Mouse (Mus musculus): ENCODE measurements around the gene Dbx1.

Dbx1 gene

DNA sequence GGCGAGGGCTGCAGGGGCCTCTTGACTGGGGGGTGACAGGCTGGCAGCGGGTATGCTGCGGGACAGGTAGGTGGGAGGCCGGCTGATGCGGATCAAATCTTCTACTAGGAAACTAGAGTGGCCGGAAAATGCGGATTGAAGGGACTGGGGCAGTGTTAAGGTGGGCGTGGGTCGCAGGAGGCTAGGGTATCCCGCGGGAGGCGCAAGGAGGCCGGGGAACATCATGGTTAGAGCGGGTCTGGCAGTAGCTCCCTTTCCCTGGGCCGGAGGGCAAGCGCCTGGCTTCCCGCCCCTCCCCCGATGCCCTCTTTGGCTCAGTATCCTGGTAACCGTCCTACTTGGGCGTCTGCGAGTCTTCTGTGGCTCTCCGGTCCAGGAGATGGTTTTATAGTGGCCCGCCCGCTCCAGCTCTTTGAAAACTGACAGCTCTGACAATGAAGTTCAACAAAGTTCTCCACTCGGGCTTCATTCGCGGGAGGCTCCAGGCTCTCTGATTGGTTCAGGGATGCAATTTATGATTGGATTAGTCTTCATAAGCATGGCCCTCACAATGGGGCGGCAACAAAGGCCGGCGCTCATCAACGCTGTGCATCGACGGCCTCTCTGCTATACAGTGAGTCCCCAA, at the start of gene Dbx1:
Gene Dbx1, minus strand, starts transcription at position 359 of the 625 bp plus-strand sequence.
- peak; percentile 70 for DNase-seq (ENCODE audit: low spot score)

DNA sequence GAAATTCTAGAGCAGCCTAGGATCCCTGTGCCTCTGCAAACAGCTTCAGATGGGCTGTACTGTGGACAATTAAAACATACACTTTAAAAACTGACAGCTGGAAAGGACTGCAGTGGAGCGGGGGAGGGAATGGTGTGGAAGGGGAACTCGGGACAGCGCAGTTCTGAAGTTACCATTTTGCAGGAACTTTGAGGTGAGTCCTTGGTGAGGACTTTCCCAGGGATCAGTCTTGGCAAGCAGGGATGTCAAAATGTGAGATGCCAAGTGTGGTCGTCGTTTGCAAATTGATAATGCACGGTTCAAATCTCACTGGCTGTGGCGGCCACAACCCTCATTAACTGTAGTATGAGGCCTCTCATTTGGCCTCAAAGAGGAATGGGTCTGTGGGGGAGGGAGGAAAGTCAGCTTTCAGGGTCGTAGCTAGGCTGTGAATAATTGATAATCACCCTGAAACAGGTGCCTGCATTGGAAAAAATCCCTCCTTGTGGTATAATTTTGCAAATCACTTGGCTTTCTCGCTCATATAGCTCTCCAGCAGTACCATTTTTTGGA, 42.3 kb upstream of the Dbx1 start:
- no peak for DNase-seq (ENCODE audit: low spot score)

- DNase-seq (ENCODE audit: low spot score): peak; percentile 63
Measured at GRCm38 (mm10) chr7:49678100-49678825, 41.6 kb upstream of the Dbx1 start.

DNA sequence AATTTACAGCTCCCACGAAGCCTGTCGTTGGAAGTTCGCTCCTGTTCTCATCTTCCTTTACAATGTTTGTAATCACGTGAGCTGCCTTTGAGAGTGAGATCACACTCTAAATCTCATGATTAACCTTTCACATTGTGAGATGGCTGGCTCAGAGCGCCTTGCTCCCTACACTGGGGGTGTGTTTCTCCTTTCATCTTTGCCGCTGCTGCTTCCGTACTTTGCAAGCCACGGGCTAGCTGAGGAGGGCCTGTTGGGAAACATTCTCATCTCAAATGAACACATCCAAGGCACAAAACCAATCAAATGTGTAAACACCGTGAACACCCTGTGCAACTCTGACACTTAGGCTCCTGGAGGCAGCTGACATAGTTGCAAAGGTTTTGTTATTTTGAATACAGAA, 40.5 kb upstream of the Dbx1 start:
- DNase-seq (ENCODE audit: low spot score): peak; percentile 69

DNA sequence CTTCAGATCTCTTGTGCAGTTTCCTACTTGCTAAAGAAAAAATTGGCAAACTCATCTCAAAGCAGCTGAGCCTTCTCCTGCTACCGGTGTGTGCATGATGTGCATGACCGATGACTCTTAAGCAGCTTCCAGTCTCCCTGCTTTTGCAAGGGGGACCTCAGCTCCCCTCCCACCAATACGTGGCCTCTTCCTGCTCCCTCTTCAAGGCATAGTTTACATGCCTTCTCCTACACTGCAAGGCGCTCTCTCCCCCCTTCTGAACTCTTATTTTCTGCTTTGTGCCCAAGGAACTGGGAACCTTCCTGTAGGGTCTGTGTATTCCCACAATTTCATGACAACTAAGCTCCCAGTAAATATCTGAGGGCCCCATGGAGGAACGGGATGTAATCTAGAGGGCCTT, 40.0 kb upstream of the Dbx1 start:
- DNase-seq (ENCODE audit: low spot score): no peak

- no peak for DNase-seq (ENCODE audit: low spot score)
Measured at GRCm38 (mm10) chr7:49668260-49668857, 31.7 kb upstream of the Dbx1 start.

- no peak for DNase-seq (ENCODE audit: low spot score)
Measured at GRCm38 (mm10) chr7:49663575-49663974, 26.9 kb upstream of the Dbx1 start.

- peak; percentile 11 for DNase-seq (ENCODE audit: low spot score)
Measured at GRCm38 (mm10) chr7:49662492-49663026, 25.9 kb upstream of the Dbx1 start.

- peak; percentile 52 for DNase-seq (ENCODE audit: low spot score)
Measured at GRCm38 (mm10) chr7:49661811-49662491, 25.3 kb upstream of the Dbx1 start.

- peak; percentile 35 for DNase-seq (ENCODE audit: low spot score)
Measured at GRCm38 (mm10) chr7:49640709-49641305, 4.2 kb upstream of the Dbx1 start.

- DNase-seq (ENCODE audit: low spot score): peak; percentile 48
Measured at GRCm38 (mm10) chr7:49639864-49640708, 3.4 kb upstream of the Dbx1 start.

DNA sequence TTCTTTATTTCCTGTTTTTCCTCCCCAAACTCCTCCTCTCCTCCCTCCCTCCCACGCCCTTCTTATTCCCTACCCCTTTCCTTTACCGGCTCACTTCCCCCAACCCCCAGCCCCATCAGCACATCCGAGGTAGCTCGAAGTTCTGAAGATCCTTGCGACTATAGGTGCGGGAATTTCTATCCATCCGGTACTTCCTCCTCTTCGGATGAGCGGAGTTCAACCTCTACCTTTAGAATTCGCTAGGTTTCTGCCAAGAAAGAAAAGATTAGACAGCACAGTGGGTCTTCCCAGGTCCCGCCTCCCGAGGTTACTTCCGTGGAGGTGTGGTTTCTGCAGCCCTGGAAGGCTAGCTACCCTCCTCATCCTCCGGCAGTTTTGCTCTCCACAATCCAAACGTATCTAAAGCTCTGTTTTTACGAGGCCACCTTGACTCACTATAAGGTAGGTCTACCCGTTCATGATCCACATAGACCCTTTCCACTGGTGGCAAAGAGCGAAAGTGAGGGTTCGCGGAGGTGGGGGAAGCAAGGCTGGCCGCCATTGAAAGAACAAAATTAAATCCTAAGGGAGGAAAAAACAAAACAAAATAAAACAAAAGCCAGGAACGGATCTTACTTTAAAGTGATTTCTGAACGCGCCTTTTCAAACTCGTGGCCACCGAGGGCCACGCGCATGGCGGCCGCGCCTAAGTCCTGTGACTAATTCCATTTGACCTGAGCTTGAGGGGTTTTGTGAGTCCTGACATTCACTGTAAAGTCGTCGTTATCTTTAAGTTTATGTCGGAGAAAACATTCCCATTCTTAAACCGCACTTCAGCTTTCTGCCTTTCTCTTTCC, 2.5 kb upstream of the Dbx1 start:
- peak; percentile 49 for DNase-seq (ENCODE audit: low spot score)

DNA sequence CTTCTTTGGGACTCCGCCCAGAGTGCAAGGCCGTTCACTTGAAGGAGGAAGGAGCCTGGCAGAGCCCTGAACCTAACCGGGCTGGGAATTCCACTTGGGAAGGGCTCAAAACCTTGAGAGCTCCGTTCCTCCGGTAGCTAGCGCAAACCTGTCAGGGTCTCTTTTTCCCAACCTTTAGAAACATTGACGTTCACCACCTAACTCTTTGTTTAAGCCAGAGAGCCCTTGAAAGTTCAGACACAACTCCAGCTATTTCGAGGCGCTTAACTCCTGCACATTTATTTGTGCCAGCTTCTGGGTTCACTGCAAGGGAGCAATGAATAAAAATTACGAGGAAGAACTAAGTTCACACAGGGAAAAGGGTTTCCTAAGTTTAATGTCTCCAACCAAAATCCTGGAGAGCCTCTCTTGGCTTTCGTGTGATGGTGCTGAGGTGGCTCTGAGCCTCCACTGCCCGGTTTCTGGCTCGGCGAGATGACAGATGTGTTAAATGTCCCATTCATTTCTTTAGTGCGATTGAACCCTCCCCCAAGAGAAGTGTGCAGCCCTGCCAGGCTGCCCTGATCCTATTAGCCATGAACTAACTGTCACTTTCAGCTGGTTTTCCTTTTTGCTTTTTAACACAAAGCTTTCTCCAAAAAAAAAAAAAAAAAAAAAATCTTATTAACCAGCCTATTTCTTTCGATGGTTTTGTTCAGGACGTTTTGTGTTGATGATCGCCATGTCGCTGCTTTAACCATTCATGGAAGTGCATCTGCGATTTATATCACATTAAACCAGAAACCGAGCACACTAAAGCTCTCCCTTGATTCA, 1.4 kb upstream of the Dbx1 start:
- DNase-seq (ENCODE audit: low spot score): peak; percentile 65

GRCm38 (mm10) chr7:49637281-49637680, 632 bp upstream of the Dbx1 start:
- DNase-seq (ENCODE audit: low spot score): peak; percentile 49

GRCm38 (mm10) chr7:49635971-49636370, 678 bp downstream of the Dbx1 start:
- DNase-seq (ENCODE audit: low spot score): peak; percentile 62

- DNase-seq (ENCODE audit: low spot score): peak; percentile 75
Measured at GRCm38 (mm10) chr7:49635074-49635621, 1.5 kb downstream of the Dbx1 start.

DNA sequence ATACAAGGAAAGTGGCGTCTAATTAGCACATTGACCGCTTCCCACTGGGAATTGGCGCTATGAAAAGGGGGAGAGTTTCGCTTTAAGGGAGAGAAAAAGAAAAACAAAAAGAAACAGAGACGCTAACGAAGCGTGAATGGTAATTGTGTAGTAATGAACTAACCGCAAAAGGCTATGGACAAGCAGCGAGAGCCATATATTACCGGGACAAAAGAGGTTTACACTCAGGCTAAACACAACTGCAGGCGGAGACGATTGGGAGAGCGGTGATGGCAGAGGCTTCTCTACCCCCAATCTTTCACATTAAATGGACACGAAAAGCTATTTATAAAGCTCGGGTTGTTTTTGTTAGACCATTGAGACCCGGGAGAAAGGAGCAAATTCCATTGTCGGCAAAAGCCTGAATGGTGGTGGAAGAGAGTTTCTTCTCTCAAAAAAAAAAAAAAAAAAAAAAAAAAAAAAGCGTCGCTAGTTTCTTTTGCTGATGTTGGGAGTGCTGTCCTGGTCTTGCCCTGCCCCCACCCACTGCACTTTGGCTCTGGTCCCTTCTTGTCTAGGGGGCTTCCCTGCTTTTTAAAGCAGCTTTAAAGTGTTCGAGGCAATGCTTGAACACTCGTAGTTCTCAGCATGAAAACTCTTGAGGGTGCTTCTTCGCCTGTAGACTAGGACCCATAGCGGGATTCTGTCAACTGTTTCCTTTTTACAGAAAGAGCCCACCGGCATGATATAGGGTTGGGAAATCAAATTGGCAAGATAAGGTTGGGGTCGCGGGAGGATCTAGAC, 2.2 kb downstream of the Dbx1 start:
- peak; percentile 75 for DNase-seq (ENCODE audit: low spot score)

Data from embryo, embryonic 10.5 days (tissue).